Mouse (Mus musculus) activated CD4-positive, CD25-positive, alpha-beta regulatory T cell, adult 4 months (primary cell): ENCODE measurements around the gene Dvl2. TPM values are rescaled to one million over a fixed set of nuclear protein-coding genes. Genes with fewer than 3 reads are reported as not detected.
A peak's percentile ranks its signal among the peaks of the same experiment; 100 is the strongest.

ENCODE experiments used
- ATAC-seq: one replicate; pipeline ENCODE4 v1.8.0; 2017
- polyA plus RNA-seq, 2 experiments: library from polyadenylated mRNA; unstranded; fragments of 100-300 nt; shearing (Covaris generic); gene quantifications; one replicate each; pipeline ENCODE4 v1.2.1; 2017

The Dvl2 gene
- polyA plus RNA-seq, 2 experiments from 2014 or later = 2.7 to 3.9 TPM

DNA sequence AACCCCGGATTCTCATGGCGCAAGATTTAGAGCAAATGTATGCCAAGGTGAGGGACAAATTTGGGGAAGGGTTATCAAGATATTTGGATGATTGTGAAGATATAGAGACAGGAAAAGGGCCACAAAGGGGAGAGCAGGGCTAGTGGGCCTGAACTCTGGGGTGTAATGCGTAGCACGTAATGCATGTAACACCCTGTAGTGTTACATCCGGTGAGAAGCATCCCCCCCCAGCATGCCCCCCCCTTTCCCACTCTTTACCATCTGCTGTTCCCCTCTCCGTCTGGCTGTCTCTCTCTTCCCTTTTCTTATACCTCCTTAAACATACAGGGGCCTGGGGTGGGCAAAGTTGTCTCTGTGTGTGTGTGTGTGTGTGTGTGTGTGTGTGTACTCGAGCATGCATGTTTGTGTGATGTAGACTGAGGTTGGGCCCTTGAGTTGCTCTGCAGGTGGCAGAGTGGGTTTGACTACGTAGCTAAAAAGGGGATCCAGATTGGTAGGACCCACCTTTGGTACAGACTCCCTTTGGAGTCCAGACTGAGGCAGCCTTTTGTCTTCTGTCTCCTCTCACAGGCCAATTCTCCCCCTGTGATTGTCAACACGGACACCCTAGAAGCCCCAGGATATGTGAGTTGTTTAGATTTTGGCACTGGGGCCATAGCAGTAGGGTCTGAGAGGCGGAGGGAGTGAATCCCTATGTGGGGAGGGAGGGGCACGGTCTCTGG is 29.6 kb downstream of the Dvl2 start:
- ATAC-seq = peak; percentile 37

DNA sequence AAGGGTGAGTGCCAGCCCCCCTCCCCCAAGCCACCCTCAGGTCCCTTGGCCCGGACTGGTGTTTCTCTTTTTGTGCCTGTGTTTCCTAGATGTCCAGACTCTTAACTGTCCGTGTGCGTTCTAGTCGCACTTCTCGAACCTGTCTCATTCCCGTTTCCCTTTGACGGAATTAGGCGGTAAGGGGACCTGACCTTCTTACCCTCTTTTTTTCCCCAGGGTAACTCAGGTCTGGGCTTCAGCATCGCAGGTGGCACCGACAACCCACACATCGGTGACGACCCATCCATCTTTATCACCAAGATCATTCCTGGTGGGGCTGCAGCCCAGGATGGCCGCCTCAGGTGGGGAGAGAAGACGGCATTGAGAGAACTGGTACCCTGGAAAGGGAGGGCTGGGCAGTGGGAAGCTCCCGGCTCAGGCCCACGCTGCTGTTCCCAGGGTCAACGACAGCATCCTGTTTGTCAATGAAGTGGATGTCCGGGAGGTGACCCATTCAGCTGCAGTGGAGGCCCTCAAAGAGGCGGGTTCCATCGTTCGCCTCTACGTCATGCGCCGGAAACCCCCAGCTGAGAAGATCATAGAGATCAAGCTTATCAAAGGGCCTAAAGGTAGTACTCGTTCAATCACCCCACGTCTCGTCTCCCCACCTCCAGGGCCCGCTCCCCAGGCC is 30.4 kb downstream of the Dvl2 start:
- no peak for ATAC-seq

DNA sequence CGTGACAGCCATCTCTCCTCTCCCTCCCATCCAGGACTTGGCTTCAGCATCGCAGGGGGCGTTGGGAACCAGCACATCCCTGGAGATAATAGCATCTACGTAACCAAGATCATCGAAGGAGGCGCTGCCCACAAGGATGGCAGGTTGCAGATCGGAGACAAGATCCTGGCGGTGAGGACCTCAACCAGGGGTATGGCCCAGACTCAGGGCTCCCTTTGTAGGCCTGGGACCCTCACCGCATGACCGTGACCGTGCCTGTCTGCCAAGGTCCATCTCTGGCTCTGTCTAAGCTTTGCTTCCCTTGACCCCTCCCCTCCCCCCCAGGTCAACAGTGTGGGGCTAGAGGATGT is 30.9 kb downstream of the Dvl2 start:
- ATAC-seq = no peak

DNA sequence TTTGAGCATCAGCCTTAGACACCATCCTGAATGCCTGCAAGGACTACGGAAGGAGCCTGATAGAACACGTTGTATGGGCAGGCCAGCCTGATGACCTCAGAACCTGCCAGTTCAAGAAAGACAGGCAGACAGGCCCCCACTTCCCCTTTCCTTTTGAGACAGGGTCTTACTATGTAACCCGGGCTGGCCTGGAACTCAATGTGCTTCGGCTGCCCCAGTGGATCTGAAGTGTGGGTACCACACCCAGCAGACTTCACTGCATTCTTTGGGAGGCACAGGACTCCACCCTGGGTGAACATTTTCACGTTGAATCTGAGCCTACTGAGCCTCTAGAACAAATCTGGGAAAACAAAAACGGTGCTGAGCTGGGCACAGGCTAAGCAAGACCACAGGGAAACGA is 37.8 kb downstream of the Dvl2 start:
- ATAC-seq = no peak

DNA sequence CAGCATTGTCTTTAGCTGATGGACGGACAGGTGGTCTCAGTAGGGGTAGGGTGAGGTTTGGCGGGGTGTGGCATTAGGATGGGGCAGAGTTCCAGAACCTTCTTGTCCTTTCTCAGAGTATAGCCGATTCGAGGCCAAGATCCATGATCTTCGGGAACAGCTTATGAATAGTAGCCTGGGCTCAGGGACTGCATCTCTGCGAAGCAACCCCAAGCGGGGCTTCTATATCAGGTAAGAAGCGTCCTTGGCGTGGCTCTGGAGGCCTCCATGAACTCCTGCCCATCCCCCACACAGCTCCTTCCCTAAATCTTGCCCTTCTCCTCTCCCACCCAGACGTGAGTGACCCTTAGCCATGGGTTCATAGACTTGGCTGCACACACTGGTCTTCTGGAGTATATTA is 39.2 kb downstream of the Dvl2 start:
- no peak for ATAC-seq

DNA sequence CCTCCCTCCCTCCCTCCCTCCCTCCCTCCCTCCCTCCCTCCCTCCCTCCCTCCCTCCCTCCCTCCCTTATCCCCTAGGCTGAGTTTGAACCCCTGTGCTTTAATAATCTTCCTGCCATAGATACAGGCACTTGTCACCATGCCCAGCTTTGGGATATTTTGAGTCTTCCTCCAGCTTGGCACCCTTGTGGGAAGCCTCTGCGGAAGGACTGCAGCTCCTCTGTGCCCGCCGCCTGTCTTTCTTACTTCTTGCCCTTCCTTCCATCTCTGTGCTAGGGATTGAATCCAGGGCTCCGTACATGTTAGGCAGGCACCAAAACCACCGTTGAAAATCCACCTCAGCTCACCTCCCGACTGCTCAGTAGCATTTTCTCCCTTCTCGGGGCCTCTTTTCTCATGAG is 39.8 kb downstream of the Dvl2 start:
- no peak for ATAC-seq

DNA sequence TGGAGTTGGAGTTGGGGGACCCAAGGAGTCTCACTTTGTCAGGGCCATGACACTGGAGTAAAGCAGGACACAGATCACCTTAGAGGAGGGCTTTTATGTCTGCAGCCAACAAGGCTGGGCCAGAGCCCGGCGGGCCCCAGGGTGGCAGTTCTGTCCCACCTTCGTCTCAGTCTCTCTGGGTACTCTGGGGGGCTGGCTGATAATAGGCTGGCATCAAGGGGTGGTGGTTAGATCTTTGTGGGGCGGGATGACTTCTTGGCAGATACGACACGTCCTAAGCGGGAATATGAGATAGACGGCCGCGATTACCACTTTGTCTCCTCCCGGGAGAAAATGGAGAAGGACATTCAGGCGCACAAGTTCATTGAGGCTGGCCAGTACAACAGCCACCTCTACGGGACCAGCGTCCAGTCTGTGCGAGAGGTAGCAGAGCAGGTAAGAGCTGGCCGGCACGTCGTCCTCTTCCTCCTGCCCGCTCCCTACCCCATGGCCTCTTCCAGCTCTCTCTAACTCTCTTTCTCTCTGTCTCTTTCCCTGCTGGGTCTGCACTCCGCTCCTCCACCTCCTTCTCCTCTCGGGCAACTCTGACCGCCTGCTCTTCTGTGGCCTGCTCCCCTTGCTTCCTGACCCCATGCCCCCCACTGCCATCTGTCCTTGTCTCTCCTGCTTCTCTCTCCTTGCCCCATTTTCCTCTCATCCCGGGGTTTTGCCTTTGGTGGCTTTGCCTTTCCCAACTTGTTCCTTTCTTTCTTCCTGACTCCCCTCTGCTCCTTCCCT is 42.1 kb downstream of the Dvl2 start:
- no peak for ATAC-seq

DNA sequence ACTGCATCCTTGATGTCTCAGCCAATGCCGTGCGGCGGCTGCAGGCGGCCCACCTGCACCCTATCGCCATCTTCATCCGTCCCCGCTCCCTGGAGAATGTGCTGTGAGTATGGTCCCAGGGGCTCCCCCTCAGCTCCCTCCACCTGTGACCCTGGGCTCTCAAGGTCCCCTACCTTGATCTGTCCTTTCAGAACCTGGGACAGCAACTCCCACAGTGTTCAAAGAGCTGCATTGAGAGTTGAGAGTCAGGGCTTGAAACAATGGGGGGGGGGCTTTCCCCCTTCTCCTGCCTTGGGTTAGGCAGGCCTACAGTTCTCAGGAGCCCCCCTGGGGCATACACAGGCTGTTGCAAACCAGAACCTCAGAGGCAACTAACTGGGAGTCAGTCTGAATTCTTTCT is 43.3 kb downstream of the Dvl2 start:
- ATAC-seq = no peak

DNA sequence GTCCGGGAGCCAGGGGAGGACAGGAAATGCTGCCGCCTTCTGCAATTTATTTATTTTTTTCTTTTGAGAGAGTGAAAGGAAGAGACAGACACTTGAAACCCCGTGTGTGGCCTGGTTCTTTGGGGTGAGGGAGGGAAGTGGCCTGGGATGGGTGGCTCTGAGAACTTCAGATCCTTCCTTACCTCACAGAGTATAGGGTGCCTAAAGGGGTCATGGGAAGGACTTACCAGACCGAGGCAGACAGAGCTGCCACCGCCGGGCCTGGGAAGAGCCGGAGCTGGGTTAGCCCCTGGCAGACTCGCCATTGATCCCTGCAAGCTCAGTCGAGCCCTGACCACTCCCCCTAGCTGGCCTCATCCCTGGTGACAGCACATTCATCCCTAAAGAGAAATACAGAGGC is 45.0 kb downstream of the Dvl2 start:
- ATAC-seq = no peak

DNA sequence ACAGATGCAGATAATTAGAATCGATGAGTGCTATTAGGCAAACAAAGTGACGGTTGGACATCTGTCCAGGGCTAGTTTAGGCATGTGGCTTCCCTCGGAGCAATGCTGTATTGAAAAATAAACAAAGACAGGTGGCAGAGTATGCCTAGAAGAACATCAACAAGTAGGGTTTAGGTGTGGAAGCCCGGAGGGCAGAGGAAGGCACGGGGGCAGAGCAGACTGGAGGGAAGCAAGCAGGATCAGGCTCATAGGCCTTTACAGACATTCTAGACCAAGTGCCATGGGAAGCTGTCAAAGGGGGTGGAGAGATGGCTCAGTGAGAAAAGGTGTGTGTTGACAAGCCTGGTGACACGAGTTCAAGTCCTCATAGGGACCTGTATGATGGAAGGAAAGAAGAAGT is 49.0 kb downstream of the Dvl2 start:
- ATAC-seq = no peak

DNA sequence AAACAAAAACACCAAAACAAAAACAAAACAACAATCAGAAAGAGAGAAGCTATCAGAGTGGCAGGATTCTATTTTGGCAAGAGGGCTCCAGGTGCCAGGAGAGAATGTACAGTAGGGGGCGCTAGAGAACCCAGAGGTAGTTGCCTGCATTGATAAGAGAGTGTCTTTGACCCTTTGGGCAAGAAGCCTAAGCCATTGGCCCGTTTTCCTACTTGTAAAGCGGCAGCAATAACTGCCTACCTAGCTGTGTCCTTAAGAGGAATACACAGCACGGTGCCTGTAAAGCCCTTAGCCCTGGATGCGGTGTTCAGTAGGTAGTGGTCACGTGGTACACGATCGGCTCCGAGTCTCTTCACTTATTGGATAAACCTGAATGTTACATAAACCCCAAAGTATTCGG is 49.4 kb downstream of the Dvl2 start:
- ATAC-seq = no peak

DNA sequence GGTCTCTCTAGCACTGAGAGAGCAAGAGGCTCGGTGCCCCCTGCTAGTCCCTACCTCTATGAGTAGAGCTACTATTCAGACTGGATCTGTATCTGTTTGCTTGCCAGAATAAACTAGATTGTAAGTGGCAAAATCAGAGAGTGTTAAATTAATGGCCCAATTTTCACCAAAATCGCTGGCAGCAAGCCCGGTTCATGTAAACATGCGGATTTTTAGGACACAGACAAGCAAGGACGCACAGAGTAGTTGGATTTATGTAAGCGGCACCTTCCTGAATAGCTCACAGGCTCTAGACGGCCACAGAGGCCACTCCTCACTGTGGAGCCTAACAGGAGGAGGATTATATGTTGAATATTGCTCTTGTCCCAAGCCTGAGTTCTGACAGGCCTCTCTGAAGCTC is 52.8 kb downstream of the Dvl2 start:
- no peak for ATAC-seq

DNA sequence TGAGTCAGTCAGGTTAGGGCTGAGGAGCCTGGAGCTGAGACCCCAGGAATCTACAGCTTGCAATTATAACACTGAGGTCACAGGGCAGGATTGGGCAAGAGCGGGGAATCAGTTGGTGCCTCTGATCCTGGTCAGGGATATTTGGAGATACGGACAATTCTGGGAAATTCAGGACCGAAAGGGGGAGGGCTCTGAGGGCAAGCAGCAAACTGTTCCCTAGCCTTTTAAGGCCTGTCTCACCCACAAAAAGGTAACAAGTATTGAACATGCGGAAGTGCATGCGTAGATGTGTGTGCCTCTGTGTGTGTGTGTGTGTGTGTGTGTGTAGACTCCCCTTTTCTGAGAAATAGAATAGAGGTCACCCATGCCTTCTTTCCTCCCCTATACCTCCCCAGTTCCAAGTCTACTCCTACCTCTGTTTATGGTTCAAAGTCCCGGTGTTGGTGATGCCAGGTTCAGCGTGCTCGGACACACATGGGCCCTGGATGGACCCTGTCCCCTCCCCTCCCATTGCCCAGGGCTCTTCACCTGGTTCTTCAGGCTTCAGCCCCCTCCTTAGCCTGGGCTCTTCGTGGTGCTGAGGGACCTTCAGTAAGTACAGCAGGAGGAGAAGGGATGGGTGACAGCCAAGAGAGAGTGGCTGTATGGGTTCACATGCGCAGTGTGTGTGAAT is 53.6 kb downstream of the Dvl2 start, which contains the start of gene Asgr1:
Asgr1 (plus strand) TSS at position 188 of the 673 bp plus-strand sequence.
- ATAC-seq = no peak

DNA sequence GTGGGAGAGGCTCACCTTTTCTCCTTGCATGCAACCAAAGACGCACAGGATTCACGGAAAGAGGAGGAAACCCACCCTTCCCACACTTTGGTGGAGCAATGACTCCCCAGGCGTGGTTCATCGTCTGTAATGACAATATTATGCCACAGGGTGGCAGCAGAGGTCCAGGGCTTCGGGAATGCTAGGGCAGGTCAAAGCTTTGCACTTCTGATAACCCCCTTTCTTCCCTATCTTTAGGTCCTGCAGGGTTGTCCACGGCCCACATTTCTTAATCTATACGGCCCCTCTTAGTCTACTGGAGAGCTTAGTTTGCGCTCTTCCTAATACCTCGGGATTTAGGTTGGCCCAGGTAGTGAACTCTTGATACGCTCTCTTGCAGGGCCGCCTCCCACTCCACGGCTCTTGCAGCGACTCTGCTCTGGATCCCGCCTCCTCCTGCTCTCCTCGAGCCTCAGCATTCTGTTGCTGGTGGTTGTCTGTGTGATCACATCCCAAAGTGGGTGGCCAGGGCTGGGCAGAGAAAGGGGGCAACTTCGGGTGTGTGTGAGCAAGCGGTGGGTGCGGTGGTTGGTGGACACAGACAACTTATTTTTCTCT is 55.3 kb downstream of the Dvl2 start:
- no peak for ATAC-seq

DNA sequence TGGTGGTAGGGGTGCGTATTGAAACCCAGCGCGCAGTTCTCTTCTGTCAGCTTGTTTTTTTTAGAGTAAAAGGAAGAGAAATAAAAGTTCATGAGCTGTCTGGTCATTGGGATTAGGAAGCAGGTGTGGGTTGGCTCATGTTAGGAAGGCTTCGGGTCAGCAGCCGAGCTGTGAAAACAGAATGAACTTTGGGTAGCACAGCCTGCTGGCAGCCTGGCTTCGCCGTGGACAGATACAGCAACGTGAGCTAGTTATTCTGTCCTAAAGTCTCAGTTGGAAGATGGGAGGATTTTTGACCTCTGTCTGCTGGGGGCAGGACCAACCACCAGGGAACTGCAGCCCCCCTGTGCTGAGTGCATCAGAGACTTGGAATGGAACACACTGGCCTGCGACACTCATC is 57.4 kb downstream of the Dvl2 start:
- no peak for ATAC-seq

DNA sequence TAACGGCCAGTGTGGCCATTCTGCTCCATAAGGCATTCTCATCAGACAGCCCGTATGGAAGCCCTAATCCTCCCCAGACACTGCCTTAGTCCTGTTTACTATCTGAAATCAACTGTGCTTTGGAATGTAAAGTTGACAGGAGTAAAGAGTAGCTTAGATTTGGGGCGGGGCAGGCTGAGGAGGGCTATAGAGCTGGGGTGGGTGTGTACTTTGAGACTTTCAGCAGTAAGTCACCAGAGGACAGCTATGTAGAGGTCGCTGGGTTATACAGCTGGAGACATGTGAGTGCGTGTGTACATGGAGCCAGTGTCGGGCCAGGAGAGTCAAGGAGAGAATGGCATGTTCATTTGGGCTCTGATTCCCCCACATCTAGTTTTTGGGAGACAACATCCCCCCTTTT is 59.5 kb downstream of the Dvl2 start:
- no peak for ATAC-seq

Other genes with a start within 250 kb of the Dvl2 start
- gene Polr2a, start 242.0 kb upstream of the Dvl2 start, polyA plus RNA-seq = 10 to 100 TPM; 24.0 to 28.8 TPM
- not detected for gene Slc35g3, start 238.6 kb upstream of the Dvl2 start, polyA plus RNA-seq
- 1 to 10 TPM; 7.8 to 8.1 TPM for gene Zbtb4, start 234.7 kb upstream of the Dvl2 start, polyA plus RNA-seq
- 1 to 10 TPM in 1 of 2 experiments, under 1 TPM in 1; 0.66 to 4.1 TPM for gene Chrnb1, start 204.7 kb upstream of the Dvl2 start, polyA plus RNA-seq
- not detected for gene Fgf11, start 198.7 kb upstream of the Dvl2 start, polyA plus RNA-seq
- gene Tmem102, start 195.0 kb upstream of the Dvl2 start, polyA plus RNA-seq = not detected
- under 1 TPM in 1 of 2 experiments, not detected in 1; 0.08 TPM for gene Gm39566, start 185.3 kb upstream of the Dvl2 start, polyA plus RNA-seq
- not detected for gene Spem2, start 182.1 kb upstream of the Dvl2 start, polyA plus RNA-seq
- gene Spem1, start 178.4 kb upstream of the Dvl2 start, polyA plus RNA-seq = not detected
- gene Nlgn2, start 162.8 kb upstream of the Dvl2 start, polyA plus RNA-seq = under 1 TPM; 0.59 to 0.66 TPM
- 100 to 1,000 TPM; 127 to 138 TPM for gene Tmem256, start 162.1 kb upstream of the Dvl2 start, polyA plus RNA-seq
- gene Plscr3, start 154.2 kb upstream of the Dvl2 start, polyA plus RNA-seq = 10 to 100 TPM; 15.4 to 17.5 TPM
- not detected for gene Tnk1, start 141.9 kb upstream of the Dvl2 start, polyA plus RNA-seq
- not detected for gene Tmem95, start 122.6 kb upstream of the Dvl2 start, polyA plus RNA-seq
- under 1 TPM in 1 of 2 experiments, not detected in 1; 0.56 TPM for gene Kctd11, start 119.2 kb upstream of the Dvl2 start, polyA plus RNA-seq
- 100 to 1,000 TPM; 213 to 273 TPM for gene Acap1, start 105.1 kb upstream of the Dvl2 start, polyA plus RNA-seq
- 1 to 10 TPM; 1.1 to 1.2 TPM for gene 2810408A11Rik, start 99.6 kb upstream of the Dvl2 start, polyA plus RNA-seq
- 1 to 10 TPM; 7.9 to 8.0 TPM for gene Neurl4, start 99.5 kb upstream of the Dvl2 start, polyA plus RNA-seq
- 100 to 1,000 TPM in 1 of 2 experiments, 10 to 100 TPM in 1; 90.7 to 106 TPM for gene Gps2, start 86.7 kb upstream of the Dvl2 start, polyA plus RNA-seq
- gene Eif5a, start 78.6 kb upstream of the Dvl2 start, polyA plus RNA-seq = 1,000 to 10,000 TPM; 1,092 to 1,351 TPM
- not detected for gene Ybx2, start 64.8 kb upstream of the Dvl2 start, polyA plus RNA-seq
- gene Slc2a4, start 52.4 kb upstream of the Dvl2 start, polyA plus RNA-seq = not detected
- gene Cldn7, start 35.8 kb upstream of the Dvl2 start, polyA plus RNA-seq = not detected
- gene Ctdnep1, start 19.4 kb upstream of the Dvl2 start, polyA plus RNA-seq = 10 to 100 TPM; 21.4 to 24.8 TPM
- gene Elp5, start 18.1 kb upstream of the Dvl2 start, polyA plus RNA-seq = 10 to 100 TPM; 62.1 to 69.7 TPM
- gene Gabarap, start 9.5 kb upstream of the Dvl2 start, polyA plus RNA-seq = 100 to 1,000 TPM; 343 to 373 TPM
- gene Phf23, start 4.8 kb upstream of the Dvl2 start, polyA plus RNA-seq = 10 to 100 TPM; 32.1 to 44.9 TPM
- 100 to 1,000 TPM; 107 to 139 TPM for gene Acadvl, start 14.8 kb downstream of the Dvl2 start, polyA plus RNA-seq
- gene Dlg4, start 16.3 kb downstream of the Dvl2 start, polyA plus RNA-seq = 10 to 100 TPM in 1 of 2 experiments, 1 to 10 TPM in 1; 9.7 to 11.6 TPM
- gene Asgr1, start 53.5 kb downstream of the Dvl2 start, polyA plus RNA-seq = not detected
- gene Asgr2, start 92.0 kb downstream of the Dvl2 start, polyA plus RNA-seq = not detected
- gene Mgl2, start 129.7 kb downstream of the Dvl2 start, polyA plus RNA-seq = under 1 TPM in 1 of 2 experiments, not detected in 1; 0.21 TPM
- not detected for gene Clec10a, start 155.6 kb downstream of the Dvl2 start, polyA plus RNA-seq
- gene Slc16a11, start 212.2 kb downstream of the Dvl2 start, polyA plus RNA-seq = not detected
- gene Slc16a13, start 220.5 kb downstream of the Dvl2 start, polyA plus RNA-seq = 1 to 10 TPM; 2.6 to 4.1 TPM
- under 1 TPM; 0.23 to 0.36 TPM for gene Bcl6b, start 229.2 kb downstream of the Dvl2 start, polyA plus RNA-seq
- 100 to 1,000 TPM; 124 to 159 TPM for gene 0610010K14Rik, start 237.3 kb downstream of the Dvl2 start, polyA plus RNA-seq
- 1 to 10 TPM; 5.2 to 7.6 TPM for gene Gm21988, start 239.2 kb downstream of the Dvl2 start, polyA plus RNA-seq
- 100 to 1,000 TPM; 228 to 245 TPM for gene Rnasek, start 239.2 kb downstream of the Dvl2 start, polyA plus RNA-seq